Mouse (Mus musculus): ENCODE measurements around the gene Ptprd.

DNA sequence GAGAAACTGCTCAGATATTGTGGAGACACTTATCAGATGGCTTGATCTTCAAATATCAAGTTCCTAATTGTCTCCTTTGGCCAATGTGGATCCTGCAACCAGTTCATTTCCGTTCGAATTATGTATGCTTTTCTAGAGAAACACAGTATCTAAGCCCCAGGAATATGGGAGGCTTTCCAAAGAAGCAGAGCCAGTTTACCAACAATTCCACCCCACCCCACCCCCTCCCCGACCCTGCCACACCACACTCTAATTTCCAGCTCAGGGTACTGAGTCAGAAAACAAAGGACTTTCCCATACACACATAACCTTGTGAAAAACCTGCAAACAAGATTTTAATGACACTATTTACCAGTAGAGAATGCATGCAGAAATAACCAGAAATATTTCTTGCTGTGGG, 1951.5 kb downstream of the Ptprd start:
- TF ChIP-seq GATA1 (IDR thresholded peaks at IDR 0.05; ENCODE audit: low read depth, low read length), result no peak
- TF ChIP-seq CTCF (IDR thresholded peaks at IDR 0.05 in 2 of 3, conservative IDR thresholded peaks at IDR 0.05 in 1 of 3; ENCODE audit: control insufficient read depth in 1 of 3, insufficient read depth in 1 of 3, low read depth in 2 of 3, low read length in 3 of 3, poor library complexity in 1 of 3, severe bottlenecking in 1 of 3), result no peak
- no peak for TF ChIP-seq NRF1 (IDR thresholded peaks at IDR 0.05; ENCODE audit: insufficient read depth, low read depth, low read length, poor library complexity, severe bottlenecking)
- no peak for TF ChIP-seq RCOR1 (IDR thresholded peaks at IDR 0.05; ENCODE audit: low read depth, low read length)

All from MEL (cell line).